Mouse (Mus musculus) neural tube, embryonic 11.5 days (tissue): ENCODE data around the gene Ecsit. TPM values are rescaled to one million over a fixed set of nuclear protein-coding genes. Genes with fewer than 3 reads are reported as not detected.

Experiments used
- ATAC-seq: fragments of 200-750 bp; cut with Nextera tagmentation; 2 replicates; pipeline ENCODE4 v1.8.0; 2017; ENCODE audit warnings: moderate number of reproducible peaks, mild to moderate bottlenecking, moderate TSS enrichment, moderate library complexity; ENCODE audit not compliant: insufficient read depth, low FRiP score, low TSS enrichment
- DNase-seq: peaks from one replicate; pipeline ENCODE4 v3.0.0-alpha.2; 2015; ENCODE audit warnings: low spot score
- H3K27ac ChIP-seq: fragments of 300-500 bp; sonication (generic); 2 replicates; pipeline ENCODE4 v1.5.1; 2014; ENCODE audit warnings: low read depth, mild to moderate bottlenecking, low read length
- H3K27me3 ChIP-seq: fragments of 300-500 bp; sonication (generic); 2 replicates; pipeline ENCODE4 v1.6.1; 2014; ENCODE audit warnings: mild to moderate bottlenecking, low read length, mixed read lengths; ENCODE audit not compliant: control insufficient read depth, insufficient read depth
- H3K36me3 ChIP-seq: fragments of 300-500 bp; sonication (generic); 2 replicates; pipeline ENCODE4 v1.6.1; 2014; ENCODE audit warnings: mild to moderate bottlenecking, low read length, moderate library complexity, mixed read lengths; ENCODE audit not compliant: control insufficient read depth, insufficient read depth
- H3K4me1 ChIP-seq: fragments of 300-500 bp; sonication (generic); 2 replicates; pipeline ENCODE4 v1.6.1; 2014; ENCODE audit warnings: low read length, mixed read lengths; ENCODE audit not compliant: control insufficient read depth, insufficient read depth
- H3K4me2 ChIP-seq: fragments of 300-500 bp; sonication (generic); 2 replicates; pipeline ENCODE4 v1.6.1; 2014; ENCODE audit warnings: low read depth, mild to moderate bottlenecking, moderate library complexity
- H3K4me3 ChIP-seq: fragments of 300-500 bp; sonication (generic); 2 replicates; pipeline ENCODE4 v1.5.1; 2014; ENCODE audit warnings: low read depth, low read length
- H3K9ac ChIP-seq: fragments of 300-500 bp; sonication (generic); 2 replicates; pipeline ENCODE4 v1.6.1; 2014; ENCODE audit warnings: mild to moderate bottlenecking, low read length
- H3K9me3 ChIP-seq: fragments of 300-500 bp; sonication (generic); 2 replicates; pipeline ENCODE4 v1.6.1; 2016; ENCODE audit warnings: low read length; ENCODE audit not compliant: control insufficient read depth
- WGBS: fragments of 180-500 bp; shearing (Covaris S2); extraction: QIAGEN DNeasy Blood & Tissue Kit; methylation state at CpG from one replicate; pipeline ENCODE4 v1.1.7; 2014; 5-methylcytosine and 5-hydroxymethylcytosine counted together
- polyA plus RNA-seq: library from polyadenylated mRNA; unstranded; fragments of >200 nt; fragmentation: Nextera tagmentation; extraction: Ambion mirVana; gene quantifications from 2 replicates; pipeline ENCODE4 v1.2.1, GENCODE M21; 2014

Ecsit gene
- polyA plus RNA-seq, 1 experiment from 2014 or later = 40.1 TPM

- H3K4me2 ChIP-seq = no peak within 1 kb of the TSS
- no peaks in the 10 kb centered on the region for H3K36me3 ChIP-seq
- no peak for DNase-seq
- no peaks in the 10 kb centered on the region for H3K9me3 ChIP-seq
- H3K9ac ChIP-seq = no peak within 1 kb of the TSS
- ATAC-seq = no peak
- H3K4me3 ChIP-seq = no peak within 1 kb of the TSS
- 9% methylated on average over 14 of the region's 14 CpGs for WGBS
- H3K27ac ChIP-seq = no peak within 1 kb of the TSS
- H3K27me3 ChIP-seq = peaks cover 26% of the 10 kb centered on the region
- no peaks in the 10 kb centered on the region for H3K4me1 ChIP-seq
These were observed 13.9 kb upstream of the Ecsit start, which contains the start of gene Cnn1 for GRCm38 (mm10) chr9:22098993-22099696. Gene Cnn1, plus strand, starts transcription at chr9:22099216.

GRCm38 (mm10) chr9:22095854-22096307 lies 10.6 kb upstream of the Ecsit start:
- H3K9ac ChIP-seq = peak overlapping the region; percentile 61
- ATAC-seq (peak; percentile 63), DNase-seq (peak; percentile 81)
- peak overlapping the region; percentile 64 for H3K4me2 ChIP-seq
- H3K4me1 ChIP-seq = no peaks in the 10 kb centered on the region
- WGBS = 1% methylated on average over 24 of the region's 24 CpGs
- peak overlapping the region; percentile 31 for H3K4me3 ChIP-seq
- no peaks in the 10 kb centered on the region for H3K36me3 ChIP-seq
- H3K27me3 ChIP-seq = peaks cover 24% of the 10 kb centered on the region
- no peaks in the 10 kb centered on the region for H3K9me3 ChIP-seq
- H3K27ac ChIP-seq = no peak overlapping the region

GRCm38 (mm10) chr9:22092746-22093145 lies 7.5 kb upstream of the Ecsit start:
- ATAC-seq = no peak
- Histone ChIP-seq H3K4me2 (no peak overlapping the region), H3K27ac (no peak overlapping the region), H3K9ac (no peak overlapping the region), H3K4me3 (no peak overlapping the region), H3K36me3 (no peaks in the 10 kb centered on the region), H3K4me1 (no peaks in the 10 kb centered on the region), H3K9me3 (no peaks in the 10 kb centered on the region), H3K27me3 (no peaks in the 10 kb centered on the region)
- 91% methylated on average over 6 of the region's 6 CpGs for WGBS
- DNase-seq = no peak

- Histone ChIP-seq H3K9ac (no peak overlapping the region), H3K4me2 (no peak overlapping the region), H3K4me3 (no peak overlapping the region), H3K4me1 (no peaks in the 10 kb centered on the region), H3K36me3 (no peaks in the 10 kb centered on the region), H3K27me3 (no peaks in the 10 kb centered on the region), H3K27ac (no peak overlapping the region), H3K9me3 (no peaks in the 10 kb centered on the region)
- WGBS = 90% methylated on average over 7 of the region's 7 CpGs
- ATAC-seq (no peak), DNase-seq (no peak)
These were observed 4.7 kb upstream of the Ecsit start for GRCm38 (mm10) chr9:22089986-22090385.

- H3K4me1 ChIP-seq = no peaks in the 10 kb centered on the region
- no peak overlapping the region for H3K4me3 ChIP-seq
- no peak for ATAC-seq
- 98% methylated on average over 7 of the region's 7 CpGs for WGBS
- H3K27ac ChIP-seq = no peak overlapping the region
- H3K9me3 ChIP-seq = no peaks in the 10 kb centered on the region
- no peak for DNase-seq
- H3K27me3 ChIP-seq = no peaks in the 10 kb centered on the region
- no peak overlapping the region for H3K9ac ChIP-seq
- H3K36me3 ChIP-seq = no peaks in the 10 kb centered on the region
- no peak overlapping the region for H3K4me2 ChIP-seq
These were observed 4.0 kb upstream of the Ecsit start for GRCm38 (mm10) chr9:22089281-22089680.

GRCm38 (mm10) chr9:22087034-22087618 lies 1.9 kb upstream of the Ecsit start:
- Histone ChIP-seq H3K4me2 (no peak overlapping the region), H3K27ac (no peak overlapping the region), H3K9me3 (no peaks in the 10 kb centered on the region), H3K36me3 (no peaks in the 10 kb centered on the region), H3K27me3 (no peaks in the 10 kb centered on the region), H3K9ac (no peak overlapping the region), H3K4me1 (no peaks in the 10 kb centered on the region), H3K4me3 (no peak overlapping the region)
- DNase-seq (no peak), ATAC-seq (no peak)
- whole genome bisulfite sequencing = 79% methylated on average over 2 of the region's 2 CpGs

GRCm38 (mm10) chr9:22086012-22086411 lies 774 bp upstream of the Ecsit start:
- Histone ChIP-seq H3K9ac (peak overlapping the region; percentile 40; the same call in 1 of the 2 replicates), H3K36me3 (no peaks in the 10 kb centered on the region), H3K27me3 (no peaks in the 10 kb centered on the region), H3K4me2 (peak overlapping the region; percentile 84), H3K4me1 (no peaks in the 10 kb centered on the region), H3K4me3 (peak overlapping the region; percentile 69), H3K27ac (no peak overlapping the region), H3K9me3 (no peaks in the 10 kb centered on the region)
- ATAC-seq (no peak), DNase-seq (no peak)
- WGBS = 84% methylated on average over 6 of the region's 6 CpGs

- Histone ChIP-seq H3K27me3 (no peaks in the 10 kb centered on the region), H3K4me3 (peak overlapping the region; percentile 69), H3K4me1 (no peaks in the 10 kb centered on the region), H3K27ac (no peak overlapping the region), H3K36me3 (no peaks in the 10 kb centered on the region), H3K9ac (peak overlapping the region; percentile 70), H3K4me2 (peak overlapping the region; percentile 84), H3K9me3 (no peaks in the 10 kb centered on the region)
- DNase-seq (no peak), ATAC-seq (no peak)
- WGBS = 43% methylated on average over 4 of the region's 4 CpGs
These were observed 594 bp downstream of the Ecsit start for GRCm38 (mm10) chr9:22084667-22085021.

- H3K4me2 ChIP-seq = no peak overlapping the region
- H3K27me3 ChIP-seq = no peaks in the 10 kb centered on the region
- ATAC-seq = no peak
- H3K9me3 ChIP-seq = no peaks in the 10 kb centered on the region
- 94% methylated on average over 23 of the region's 23 CpGs for WGBS
- no peak overlapping the region for H3K9ac ChIP-seq
- peaks cover 2% of the 10 kb centered on the region; the same call in 1 of the 2 replicates for H3K36me3 ChIP-seq
- H3K4me1 ChIP-seq = no peaks in the 10 kb centered on the region
- H3K27ac ChIP-seq = no peak overlapping the region
- DNase-seq = no peak
- no peak overlapping the region for H3K4me3 ChIP-seq
These were observed 9.0 kb downstream of the Ecsit start for GRCm38 (mm10) chr9:22076223-22076622.
